Mouse (Mus musculus): Measurements from ENCODE around the gene Hhipl1.

Gene Hhipl1

GRCm38 (mm10) chr12:108278221-108278918 is 27.7 kb upstream of the Hhipl1 start:
- DNase-seq (ENCODE audit: low read depth, low spot score), result no peak

DNA sequence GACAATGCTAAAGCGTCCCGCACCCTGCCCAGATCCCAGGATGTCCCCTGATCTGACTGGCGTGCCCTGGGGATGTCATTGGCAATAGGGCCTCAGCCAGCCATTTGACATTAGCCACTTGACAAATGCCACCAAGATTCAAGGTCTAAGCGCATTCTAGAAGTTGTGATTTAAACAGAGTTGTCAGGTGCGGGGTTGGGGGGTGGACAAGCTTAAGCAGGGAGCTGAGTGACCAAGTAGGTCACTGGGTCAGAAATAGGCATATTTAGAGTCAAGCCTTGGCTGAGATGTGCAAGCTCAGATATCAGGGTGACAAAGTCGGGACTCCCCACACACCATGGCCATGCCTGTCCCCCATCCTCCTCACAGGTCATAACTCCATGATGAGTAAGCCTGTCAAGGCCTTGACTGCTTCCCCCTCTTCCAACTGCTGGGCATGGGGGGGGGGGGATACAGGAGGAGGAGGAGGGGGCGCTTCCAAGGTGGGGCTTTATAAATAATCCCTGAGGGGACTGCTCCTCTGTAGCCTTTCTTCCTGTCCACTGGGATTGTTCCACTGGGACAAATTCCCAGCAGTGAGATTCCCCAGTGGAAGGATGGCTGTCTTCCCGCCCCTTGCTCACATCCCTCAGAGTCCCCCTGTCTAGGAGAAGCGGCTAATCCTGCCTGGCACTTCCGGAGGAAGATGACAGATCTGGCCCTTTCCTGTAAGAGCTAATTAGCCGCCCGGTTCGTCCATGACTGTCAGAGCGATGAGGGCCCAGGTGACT is 21.4 kb upstream of the Hhipl1 start:
- no peak for DNase-seq (ENCODE audit: low read depth, low spot score)

DNA sequence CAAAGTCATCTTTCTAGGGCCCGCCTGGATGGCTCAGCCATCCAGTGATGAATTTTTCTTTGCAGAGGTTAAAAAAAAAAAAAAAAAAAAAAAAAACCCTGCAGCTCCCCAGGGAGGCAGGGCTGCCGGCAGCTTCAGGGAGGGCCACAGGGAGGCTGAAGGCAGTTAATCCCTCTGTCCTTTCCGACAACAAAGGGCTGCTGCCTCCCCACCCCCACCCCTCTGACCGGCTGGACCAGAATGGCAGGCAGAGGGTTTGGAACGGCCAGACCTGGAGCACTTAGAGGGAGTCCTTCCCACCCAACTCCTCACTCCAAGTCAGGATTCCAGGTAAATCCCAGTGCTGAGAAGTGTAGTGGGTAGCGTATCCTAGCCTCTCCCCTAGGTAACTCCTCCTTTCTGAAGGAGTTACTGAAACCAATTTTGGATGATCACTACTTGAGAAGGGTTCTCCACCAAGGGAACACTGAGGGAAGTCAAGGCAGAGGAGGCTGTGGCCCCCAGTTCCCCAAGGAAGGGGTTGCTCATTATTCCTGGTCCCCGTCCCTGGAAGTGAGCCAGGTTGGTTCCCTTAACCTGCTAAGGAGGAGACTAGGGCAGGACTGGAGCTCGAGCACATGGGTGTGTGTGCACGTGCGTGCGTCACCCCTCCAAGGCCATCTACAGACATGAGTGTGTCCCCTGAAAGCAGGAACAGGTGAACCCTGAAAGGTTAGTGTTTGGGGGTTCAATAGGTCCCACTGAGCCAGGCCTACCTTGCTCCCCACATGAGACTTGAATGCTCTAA is 20.7 kb upstream of the Hhipl1 start:
- DNase-seq (ENCODE audit: low read depth, low spot score), result no peak

GRCm38 (mm10) chr12:108286381-108286780 is 19.7 kb upstream of the Hhipl1 start:
- DNase-seq (ENCODE audit: low read depth, low spot score), result no peak

DNA sequence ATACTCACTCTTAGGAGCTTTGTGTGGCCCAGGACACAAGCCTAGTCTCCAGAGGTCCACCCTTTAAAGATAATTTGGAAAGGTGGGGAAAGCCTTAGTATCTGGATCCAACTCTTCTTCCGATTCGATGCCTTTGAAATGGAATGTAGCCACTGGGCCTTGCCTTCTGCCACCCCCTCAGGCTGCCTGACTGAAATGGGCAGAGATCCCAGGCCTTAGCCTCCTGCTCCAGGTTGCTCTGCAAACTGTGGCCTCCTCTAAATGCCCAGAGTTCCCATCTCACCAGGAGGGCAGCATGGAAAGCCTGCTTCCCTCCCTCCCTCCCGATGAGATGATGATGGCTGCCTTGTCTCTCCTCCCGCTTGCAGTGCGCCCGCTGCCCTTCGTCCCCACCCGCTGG is 19.1 kb upstream of the Hhipl1 start:
- DNase-seq (ENCODE audit: low read depth, low spot score), result no peak

- no peak for DNase-seq (ENCODE audit: low read depth, low spot score)
Observed at GRCm38 (mm10) chr12:108288127-108288880, 17.8 kb upstream of the Hhipl1 start.

GRCm38 (mm10) chr12:108292419-108292818 is 13.7 kb upstream of the Hhipl1 start:
- DNase-seq (ENCODE audit: low read depth, low spot score), result no peak

GRCm38 (mm10) chr12:108292957-108293356 is 13.1 kb upstream of the Hhipl1 start:
- DNase-seq (ENCODE audit: low read depth, low spot score), result peak; percentile 13

GRCm38 (mm10) chr12:108294620-108295019 is 11.4 kb upstream of the Hhipl1 start:
- DNase-seq (ENCODE audit: low read depth, low spot score), result no peak

DNA sequence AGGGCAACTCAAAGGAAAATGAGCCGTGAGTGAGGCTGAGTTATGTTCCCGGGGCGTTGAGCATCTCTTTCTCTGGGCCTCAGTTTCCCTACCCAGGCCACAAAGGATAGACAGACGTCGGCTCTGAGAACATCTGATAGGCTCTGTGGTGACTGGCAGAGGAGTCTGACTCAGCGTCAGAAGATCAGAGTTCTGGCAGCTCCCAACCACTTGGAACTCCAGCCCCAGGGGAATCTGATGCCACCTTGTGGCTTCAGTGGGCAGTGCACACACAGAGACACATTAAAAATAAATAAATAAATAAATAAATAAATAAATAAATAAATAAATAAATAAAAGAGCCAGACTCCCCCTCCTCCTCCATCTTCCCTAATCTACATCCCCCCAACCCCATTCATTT is 9.0 kb upstream of the Hhipl1 start:
- DNase-seq (ENCODE audit: low read depth, low spot score), result no peak

GRCm38 (mm10) chr12:108301006-108301405 is 5.1 kb upstream of the Hhipl1 start:
- no peak for DNase-seq (ENCODE audit: low read depth, low spot score)

- no peak for DNase-seq (ENCODE audit: low read depth, low spot score)
Observed at GRCm38 (mm10) chr12:108303778-108304365, 2.2 kb upstream of the Hhipl1 start.

DNA sequence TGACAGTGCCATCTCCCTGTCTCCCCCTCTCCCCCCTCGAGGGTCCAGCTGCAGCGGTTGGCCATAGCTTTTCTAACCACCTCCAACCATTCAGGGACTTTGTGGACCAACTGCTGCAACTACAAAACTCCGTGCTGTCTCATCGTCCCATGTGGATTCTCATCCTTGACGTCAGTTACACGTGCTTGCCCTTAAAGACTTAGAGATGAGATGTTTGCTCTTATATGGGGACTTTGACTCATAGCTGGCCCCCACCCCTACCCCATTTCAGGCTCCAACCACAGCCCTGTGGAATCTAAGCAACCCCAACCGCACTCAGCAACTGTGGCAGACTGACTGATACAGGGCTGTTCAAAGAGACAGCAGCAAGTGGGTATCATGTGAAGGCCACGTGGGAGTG is 898 bp upstream of the Hhipl1 start:
- DNase-seq (ENCODE audit: low read depth, low spot score), result no peak

- no peak for DNase-seq (ENCODE audit: low read depth, low spot score)
Observed at GRCm38 (mm10) chr12:108307553-108307952, 1.5 kb downstream of the Hhipl1 start.

GRCm38 (mm10) chr12:108308363-108308856 is 2.3 kb downstream of the Hhipl1 start:
- no peak for DNase-seq (ENCODE audit: low read depth, low spot score)

- DNase-seq (ENCODE audit: low read depth, low spot score), result no peak
Observed at GRCm38 (mm10) chr12:108309116-108309794, 3.2 kb downstream of the Hhipl1 start.

GRCm38 (mm10) chr12:108310041-108310440 is 4.0 kb downstream of the Hhipl1 start:
- DNase-seq (ENCODE audit: low read depth, low spot score), result no peak

DNA sequence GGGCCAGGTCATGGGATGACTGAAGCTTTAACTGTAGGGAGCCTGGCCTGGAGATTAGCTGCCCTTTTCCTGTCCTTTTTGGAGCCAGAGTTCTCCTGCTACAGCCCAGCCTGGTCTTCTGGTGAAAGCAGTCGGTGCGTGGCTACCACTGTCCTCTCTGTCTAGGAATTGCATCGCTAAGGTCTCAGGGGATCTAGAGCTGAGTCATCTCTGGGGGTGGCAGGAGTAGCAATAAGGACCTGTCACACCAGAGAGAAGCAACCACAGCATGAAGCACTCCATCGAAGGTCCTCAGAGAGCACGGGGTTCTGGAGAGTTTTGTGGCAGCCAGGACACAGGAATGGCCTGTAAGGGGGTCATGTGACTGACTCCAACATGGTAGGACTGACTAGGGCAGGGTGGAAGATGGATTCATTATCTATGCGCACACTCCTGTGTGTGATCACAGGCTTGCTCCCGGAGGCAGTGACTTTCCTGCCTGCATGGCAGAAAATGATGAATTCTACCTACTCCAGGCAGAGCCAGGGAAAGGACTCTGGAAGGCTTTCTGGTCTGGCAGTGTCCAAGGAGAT is 4.5 kb downstream of the Hhipl1 start:
- no peak for DNase-seq (ENCODE audit: low read depth, low spot score)

DNA sequence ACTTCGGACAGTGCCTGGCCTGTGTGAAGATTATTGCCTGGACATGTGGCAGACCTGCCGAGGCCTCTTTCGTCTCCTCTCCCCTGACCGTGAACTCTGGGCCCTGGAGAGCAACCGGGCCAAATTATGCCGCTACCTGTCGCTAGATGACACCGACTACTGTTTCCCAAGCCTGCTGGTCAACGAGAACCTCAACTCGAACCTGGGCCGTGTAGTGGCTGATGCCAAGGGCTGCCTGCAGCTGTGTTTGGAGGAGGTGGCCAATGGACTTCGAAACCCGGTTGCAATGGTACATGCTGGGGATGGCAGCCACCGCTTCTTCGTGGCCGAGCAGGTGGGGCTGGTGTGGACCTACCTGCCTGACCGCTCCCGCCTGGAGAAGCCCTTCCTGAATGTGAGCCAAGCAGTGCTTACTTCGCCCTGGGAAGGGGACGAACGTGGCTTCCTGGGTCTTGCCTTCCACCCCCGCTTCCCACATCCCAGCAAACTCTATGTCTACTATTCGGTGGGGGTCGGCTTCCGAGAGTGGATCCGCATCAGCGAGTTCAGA is 5.7 kb downstream of the Hhipl1 start:
- DNase-seq (ENCODE audit: low read depth, low spot score), result no peak

- DNase-seq (ENCODE audit: low read depth, low spot score), result no peak
Observed at GRCm38 (mm10) chr12:108312432-108312851, 6.4 kb downstream of the Hhipl1 start.

Data from c-Kit-negative CD71-positive TER-119-positive erythroid progenitor cells, embryonic 14.5 days (primary cell).